Mouse (Mus musculus): ENCODE measurements around the gene Tnip1. TPM values are rescaled to one million over a fixed set of nuclear protein-coding genes. Genes with fewer than 3 reads are reported as not detected.

Tnip1 gene
- 1.6 TPM for polyA plus RNA-seq (2014; fragmentation: Illumina TruSeq; extraction: RNeasy Lipid Tissue Mini Kit (QIAGEN cat#74804); ENCODE audit: low replicate concordance)

GRCm38 (mm10) chr11:54962810-54963209 lies at the start of gene Tnip1:
Tnip1 (minus strand) TSS chr11:54962917.

GRCm38 (mm10) chr11:54902333-54903323 lies 60.1 kb downstream of the Tnip1 start, which contains the start of gene Gpx3:
Gpx3 (plus strand) TSS chr11:54902453.

GRCm38 (mm10) chr11:54866119-54867048 lies 96.3 kb downstream of the Tnip1 start, which contains the start of gene Hint1:
Hint1 (plus strand) TSS chr11:54866383.

Other genes with a start within 250 kb of the Tnip1 start
- 92.3 TPM for gene Cdc42se2, start 175.2 kb downstream of the Tnip1 start, polyA plus RNA-seq (2014; fragmentation: Illumina TruSeq; extraction: RNeasy Lipid Tissue Mini Kit (QIAGEN cat#74804); ENCODE audit: low replicate concordance)
- 18.0 TPM for gene Lyrm7, start 102.0 kb downstream of the Tnip1 start, polyA plus RNA-seq (2014; fragmentation: Illumina TruSeq; extraction: RNeasy Lipid Tissue Mini Kit (QIAGEN cat#74804); ENCODE audit: low replicate concordance)
- 260 TPM for gene Hint1, start 96.5 kb downstream of the Tnip1 start, polyA plus RNA-seq (2014; fragmentation: Illumina TruSeq; extraction: RNeasy Lipid Tissue Mini Kit (QIAGEN cat#74804); ENCODE audit: low replicate concordance)
- 17.2 TPM for gene Gpx3, start 60.5 kb downstream of the Tnip1 start, polyA plus RNA-seq (2014; fragmentation: Illumina TruSeq; extraction: RNeasy Lipid Tissue Mini Kit (QIAGEN cat#74804); ENCODE audit: low replicate concordance)
- 2.8 TPM for gene Anxa6, start 70.5 kb upstream of the Tnip1 start, polyA plus RNA-seq (2014; fragmentation: Illumina TruSeq; extraction: RNeasy Lipid Tissue Mini Kit (QIAGEN cat#74804); ENCODE audit: low replicate concordance)
- gene Ccdc69, start 115.2 kb upstream of the Tnip1 start, polyA plus RNA-seq (2014; fragmentation: Illumina TruSeq; extraction: RNeasy Lipid Tissue Mini Kit (QIAGEN cat#74804); ENCODE audit: low replicate concordance) = 2.6 TPM
- gene Gm2a, start 135.2 kb upstream of the Tnip1 start, polyA plus RNA-seq (2014; fragmentation: Illumina TruSeq; extraction: RNeasy Lipid Tissue Mini Kit (QIAGEN cat#74804); ENCODE audit: low replicate concordance) = 12.5 TPM
- not detected for gene Slc36a3, start 188.8 kb upstream of the Tnip1 start, polyA plus RNA-seq (2014; fragmentation: Illumina TruSeq; extraction: RNeasy Lipid Tissue Mini Kit (QIAGEN cat#74804); ENCODE audit: low replicate concordance)
- gene Slc36a2, start 222.2 kb upstream of the Tnip1 start, polyA plus RNA-seq (2014; fragmentation: Illumina TruSeq; extraction: RNeasy Lipid Tissue Mini Kit (QIAGEN cat#74804); ENCODE audit: low replicate concordance) = 1.4 TPM
- gene Slc36a1, start 241.4 kb upstream of the Tnip1 start, polyA plus RNA-seq (2014; fragmentation: Illumina TruSeq; extraction: RNeasy Lipid Tissue Mini Kit (QIAGEN cat#74804); ENCODE audit: low replicate concordance) = 18.1 TPM